Mouse (Mus musculus) heart, embryonic 10.5 days (tissue): Measurements from ENCODE around the gene Zc3h7a. TPM values are rescaled to one million over a fixed set of nuclear protein-coding genes. Genes with fewer than 3 reads are reported as not detected.
"Not testable (repeated sequence)": the region's sequence is repeated elsewhere in the genome, so short reads cannot be mapped to it uniquely, and the experiment has no call there.

Experiments
- DNase-seq: peaks from one replicate; pipeline ENCODE4 v3.0.0-alpha.2; 2017; ENCODE audit warnings: low spot score
- H3K27ac ChIP-seq: fragments of 300-500 bp; sonication (generic); 2 replicates; pipeline ENCODE4 v1.5.1; 2016; ENCODE audit warnings: mild to moderate bottlenecking
- H3K27me3 ChIP-seq: fragments of 300-500 bp; sonication (generic); 2 replicates; pipeline ENCODE4 v1.6.1; 2016; ENCODE audit warnings: mild to moderate bottlenecking; ENCODE audit not compliant: poor library complexity, insufficient read depth, severe bottlenecking
- H3K36me3 ChIP-seq: fragments of 300-500 bp; sonication (generic); 2 replicates; pipeline ENCODE4 v1.6.1; 2016; ENCODE audit warnings: mild to moderate bottlenecking, moderate library complexity
- H3K4me1 ChIP-seq: fragments of 300-500 bp; sonication (generic); 2 replicates; pipeline ENCODE4 v1.6.1; 2016; ENCODE audit warnings: mild to moderate bottlenecking
- H3K4me3 ChIP-seq: fragments of 300-500 bp; sonication (generic); 2 replicates; pipeline ENCODE4 v1.5.1; 2016; ENCODE audit warnings: mild to moderate bottlenecking, moderate library complexity
- H3K9me3 ChIP-seq: fragments of 300-500 bp; sonication (generic); 2 replicates; pipeline ENCODE4 v1.6.1; 2016; ENCODE audit warnings: mild to moderate bottlenecking, moderate library complexity
- WGBS: fragments of 180-500 bp; shearing (Covaris S2); methylation state at CpG from one replicate; pipeline ENCODE4 v1.1.7; 2016; 5-methylcytosine and 5-hydroxymethylcytosine counted together
- polyA plus RNA-seq: library from polyadenylated mRNA; unstranded; fragments of >200 nt; fragmentation: Nextera tagmentation; extraction: Ambion mirVana; gene quantifications from 2 replicates; pipeline ENCODE4 v1.2.1, GENCODE M21; 2016

The Zc3h7a gene
- polyA plus RNA-seq, 1 experiment from 2014 or later, result 82.7 TPM

DNA sequence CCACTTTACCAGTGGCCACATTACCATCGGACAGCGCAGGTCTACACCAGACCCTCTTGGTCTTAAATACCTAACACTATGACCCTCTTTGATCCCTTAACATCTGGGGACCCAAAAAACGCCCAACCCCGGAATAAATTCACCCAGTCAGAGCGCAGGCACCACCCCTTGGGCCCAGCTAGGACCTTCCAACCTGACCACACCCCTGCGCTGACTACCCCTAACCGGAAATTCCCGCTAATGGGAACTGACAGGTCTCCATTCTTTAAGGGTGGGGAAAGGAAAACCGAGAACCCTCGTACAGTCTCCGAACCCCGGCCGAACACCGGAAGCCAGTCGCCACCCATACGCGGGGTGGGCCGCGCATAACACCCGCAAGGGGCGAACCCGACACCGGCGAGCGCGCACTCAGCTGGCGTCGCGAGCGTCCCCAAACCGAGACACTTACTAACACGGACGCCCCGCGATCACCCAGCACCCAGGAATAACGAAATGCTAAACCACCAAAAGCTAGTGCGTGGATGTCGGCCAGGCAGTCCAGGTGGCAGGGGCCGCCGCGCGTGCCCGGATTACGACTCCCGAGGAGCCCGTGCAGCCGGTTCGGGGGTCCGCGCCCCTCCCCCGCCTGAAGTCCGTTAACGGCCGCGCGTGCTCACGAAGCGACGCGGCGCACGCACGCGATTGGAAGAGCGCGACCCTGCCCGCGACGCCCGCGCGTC is 545 bp downstream of the Zc3h7a start:
- DNase-seq, result peak; percentile 89
- Histone ChIP-seq H3K4me3 (peak overlapping the region; percentile 94), H3K4me1 (peaks cover 18% of the 10 kb centered on the region; the same call in 1 of the 2 replicates), H3K36me3 (no peaks in the 10 kb centered on the region), H3K27me3 (no peaks in the 10 kb centered on the region), H3K9me3 (no peaks in the 10 kb centered on the region; the same call in 1 of the 2 replicates), H3K27ac (peak overlapping the region; percentile 96)
- under 1% methylated on average over 72 of the region's 72 CpGs for WGBS

- no peak for DNase-seq
- H3K36me3 ChIP-seq, result no peaks in the 10 kb centered on the region
- H3K4me3 ChIP-seq, result peak overlapping the region; percentile 94
- no peaks in the 10 kb centered on the region; the same call in 1 of the 2 replicates for H3K9me3 ChIP-seq
- 14% methylated on average over 9 of the region's 9 CpGs for WGBS
- no peaks in the 10 kb centered on the region for H3K27me3 ChIP-seq
- peak overlapping the region; percentile 96 for H3K27ac ChIP-seq
- peaks cover 18% of the 10 kb centered on the region; the same call in 1 of the 2 replicates for H3K4me1 ChIP-seq
Measured at GRCm38 (mm10) chr16:11175100-11175488, 1.1 kb downstream of the Zc3h7a start.

DNA sequence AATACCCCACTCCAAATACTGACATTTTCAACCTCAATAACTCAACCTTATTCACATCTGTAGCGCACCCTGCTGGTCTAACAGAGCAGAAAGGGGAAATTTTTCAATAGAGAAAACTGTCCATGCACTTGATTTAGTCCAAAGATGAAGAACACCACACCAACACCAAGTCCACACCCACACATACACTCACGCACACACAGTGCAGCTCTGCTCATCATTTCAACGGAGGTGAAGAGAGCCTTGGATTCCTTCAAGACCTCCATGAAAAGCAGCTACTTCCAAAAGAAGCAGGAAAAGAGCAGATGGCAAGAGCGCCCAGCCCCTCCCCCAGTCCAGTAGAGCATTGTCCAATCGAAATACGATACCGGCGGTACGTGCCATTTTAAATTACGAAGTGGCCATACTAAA is 1.5 kb downstream of the Zc3h7a start:
- H3K36me3 ChIP-seq, result no peaks in the 10 kb centered on the region
- H3K27ac ChIP-seq, result peak overlapping the region; percentile 96; the same call in 1 of the 2 replicates
- peak overlapping the region; percentile 94 for H3K4me3 ChIP-seq
- 11% methylated on average over 10 of the region's 10 CpGs for WGBS
- no peaks in the 10 kb centered on the region; the same call in 1 of the 2 replicates for H3K9me3 ChIP-seq
- no peaks in the 10 kb centered on the region for H3K27me3 ChIP-seq
- no peak for DNase-seq
- H3K4me1 ChIP-seq, result peaks cover 18% of the 10 kb centered on the region; the same call in 1 of the 2 replicates

DNA sequence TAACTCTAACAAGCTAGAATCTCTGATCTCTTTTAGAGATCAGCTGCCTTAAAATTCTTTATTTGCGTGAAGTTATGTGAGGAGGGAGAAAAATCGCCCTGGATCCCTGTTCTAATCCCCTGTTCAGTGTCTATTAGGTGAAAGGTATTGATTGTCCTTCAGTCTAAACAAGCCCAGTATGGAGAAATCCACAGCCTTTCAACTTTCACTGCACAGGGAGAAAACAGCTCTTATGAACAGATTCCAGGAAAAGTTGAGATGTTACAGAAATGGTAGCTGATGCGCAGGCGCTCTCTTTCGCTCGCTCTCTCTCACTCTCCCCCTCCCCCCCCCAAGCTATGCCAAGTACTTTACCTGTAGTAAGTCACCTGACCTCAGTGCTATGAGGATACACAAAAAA is 4.5 kb downstream of the Zc3h7a start:
- DNase-seq, result no peak
- Histone ChIP-seq H3K27ac (no peak overlapping the region), H3K36me3 (no peaks in the 10 kb centered on the region), H3K27me3 (no peaks in the 10 kb centered on the region), H3K9me3 (no peaks in the 10 kb centered on the region), H3K4me3 (no peak overlapping the region), H3K4me1 (peaks cover 11% of the 10 kb centered on the region; the same call in 1 of the 2 replicates)
- 93% methylated on average over 6 of the region's 6 CpGs for WGBS

DNA sequence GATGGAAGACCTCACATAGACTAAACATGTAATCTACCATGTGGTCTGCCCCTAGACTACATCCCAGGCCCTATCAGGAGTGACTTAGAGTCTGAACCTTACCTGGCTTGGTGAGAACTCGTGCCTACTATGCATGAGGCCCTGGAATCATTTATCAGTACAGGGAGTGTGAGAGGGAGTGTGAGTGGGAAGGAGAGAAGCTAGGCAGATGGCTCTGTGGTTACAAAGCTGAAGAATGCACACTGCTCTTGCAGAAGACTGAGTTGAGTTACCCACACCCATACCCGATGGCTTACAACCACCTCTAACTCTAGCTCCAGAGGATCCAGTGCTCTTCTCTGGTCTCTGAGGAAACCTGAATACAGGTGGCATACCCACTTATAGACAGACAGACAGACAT is 9.8 kb downstream of the Zc3h7a start:
- Histone ChIP-seq H3K4me3 (no peak overlapping the region), H3K4me1 (peaks cover 4% of the 10 kb centered on the region; the same call in 1 of the 2 replicates), H3K27me3 (no peaks in the 10 kb centered on the region), H3K9me3 (no peaks in the 10 kb centered on the region), H3K27ac (no peak overlapping the region), H3K36me3 (peaks cover 23% of the 10 kb centered on the region)
- no peak for DNase-seq
- WGBS, result 88% methylated on average over 2 of the region's 2 CpGs

GRCm38 (mm10) chr16:11164695-11165255 is 11.4 kb downstream of the Zc3h7a start:
- no peaks in the 10 kb centered on the region for H3K4me1 ChIP-seq
- peaks cover 31% of the 10 kb centered on the region for H3K36me3 ChIP-seq
- H3K4me3 ChIP-seq, result no peak overlapping the region
- H3K27me3 ChIP-seq, result no peaks in the 10 kb centered on the region
- no peaks in the 10 kb centered on the region for H3K9me3 ChIP-seq
- no peak for DNase-seq
- H3K27ac ChIP-seq, result no peak overlapping the region
- WGBS, result 72% methylated on average over 3 of the region's 3 CpGs

GRCm38 (mm10) chr16:11157721-11158120 is 18.5 kb downstream of the Zc3h7a start:
- 48% methylated on average over 3 of the region's 3 CpGs for WGBS
- H3K4me1 ChIP-seq, H3K4me3 ChIP-seq, H3K27me3 ChIP-seq, H3K9me3 ChIP-seq, DNase-seq, H3K27ac ChIP-seq: not testable (repeated sequence)
- H3K36me3 ChIP-seq, result peaks cover 79% of the 10 kb centered on the region

- DNase-seq, result no peak
- H3K9me3 ChIP-seq, result no peaks in the 10 kb centered on the region
- H3K27ac ChIP-seq, result no peak overlapping the region
- H3K4me3 ChIP-seq, result no peak overlapping the region
- peaks cover 78% of the 10 kb centered on the region for H3K36me3 ChIP-seq
- no peaks in the 10 kb centered on the region for H3K27me3 ChIP-seq
- H3K4me1 ChIP-seq, result no peaks in the 10 kb centered on the region
Measured at GRCm38 (mm10) chr16:11154500-11154899, 21.7 kb downstream of the Zc3h7a start.

DNA sequence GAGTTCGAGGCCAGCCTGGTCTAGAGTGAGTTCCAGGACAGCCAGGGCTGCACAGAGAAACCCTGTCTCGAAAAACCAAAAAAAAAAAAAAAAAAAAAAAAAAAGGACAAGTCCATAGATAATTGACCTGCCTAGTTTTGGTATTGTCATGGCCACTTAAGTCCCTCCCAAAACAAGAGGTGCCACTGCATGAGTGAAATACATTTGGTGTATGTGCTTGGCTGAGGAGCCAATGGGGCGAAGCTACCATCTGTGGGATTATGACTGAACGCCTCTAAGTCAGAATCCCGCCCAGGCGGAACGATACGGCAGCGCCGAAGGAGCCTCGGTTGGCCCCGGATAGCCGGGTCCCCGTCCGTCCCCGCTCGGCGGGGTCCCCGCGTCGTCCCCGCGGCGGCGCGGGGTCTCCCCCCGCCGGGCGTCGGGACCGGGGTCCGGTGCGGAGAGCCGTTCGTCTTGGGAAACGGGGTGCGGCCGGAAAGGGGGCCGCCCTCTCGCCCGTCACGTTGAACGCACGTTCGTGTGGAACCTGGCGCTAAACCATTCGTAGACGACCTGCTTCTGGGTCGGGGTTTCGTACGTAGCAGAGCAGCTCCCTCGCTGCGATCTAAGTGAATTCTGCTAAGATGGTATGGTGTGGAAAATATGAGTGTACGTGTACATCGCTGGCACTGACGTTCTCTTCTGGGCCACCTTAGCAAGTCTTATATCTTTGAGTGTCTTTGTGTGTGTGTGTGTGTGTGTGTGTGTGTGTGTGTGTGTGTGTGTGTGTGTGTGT is 32.3 kb downstream of the Zc3h7a start:
- 18% methylated on average over 56 of the region's 56 CpGs for WGBS
- H3K4me3 ChIP-seq, H3K4me1 ChIP-seq, H3K27ac ChIP-seq, H3K9me3 ChIP-seq, DNase-seq, H3K27me3 ChIP-seq: not testable (repeated sequence)
- H3K36me3 ChIP-seq, result peaks cover 81% of the 10 kb centered on the region

DNA sequence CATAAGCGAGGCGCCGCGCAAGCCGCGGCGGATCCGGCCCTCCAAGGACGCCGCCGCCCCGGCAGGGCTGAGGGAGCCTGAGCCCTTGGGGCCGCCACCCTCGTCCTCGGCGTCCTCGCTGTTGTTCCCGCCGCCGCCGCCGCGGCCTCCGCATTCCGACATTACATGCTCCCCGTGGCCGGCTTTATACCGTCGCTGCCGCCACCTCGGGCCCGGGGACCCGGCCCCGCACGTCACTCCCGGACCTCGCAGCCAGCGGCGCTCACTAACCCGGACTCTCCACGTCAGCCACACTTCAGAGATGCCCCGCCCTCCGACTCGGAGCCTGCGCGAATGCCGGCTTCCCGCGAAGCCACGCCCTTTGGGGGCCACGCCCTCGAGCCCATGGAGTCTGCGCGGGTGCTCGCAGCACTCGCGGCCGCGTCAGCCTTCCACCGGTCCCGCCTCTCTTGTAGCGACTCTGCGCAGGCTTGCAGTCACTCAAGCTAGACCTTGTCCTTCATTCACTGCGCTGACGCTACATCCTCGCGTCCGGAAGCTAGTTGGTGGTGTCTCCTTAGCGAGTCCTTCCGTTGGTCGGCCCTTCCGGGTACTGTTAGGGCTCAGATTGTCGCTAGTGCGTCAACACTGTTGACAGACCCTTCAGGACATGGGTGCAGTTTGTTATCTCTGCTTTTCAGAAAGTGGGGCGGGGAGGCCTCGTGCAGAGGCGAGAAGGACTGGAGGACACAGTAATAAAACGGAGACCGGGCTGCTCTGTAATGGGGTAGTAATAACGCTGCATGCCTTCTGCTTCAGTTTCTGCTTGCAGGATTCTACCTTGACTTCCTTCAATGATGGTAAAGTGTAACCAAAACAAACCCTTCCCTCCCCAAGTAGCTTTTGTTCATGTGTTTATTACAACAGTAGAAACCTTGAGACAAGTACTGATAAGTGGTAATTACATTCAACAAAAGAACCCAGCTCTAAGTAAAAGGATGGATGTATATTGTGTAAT is 41.5 kb downstream of the Zc3h7a start, which contains the start of gene Txndc11:
Gene Txndc11 (minus strand): TSS at position 303 of the 997 bp plus-strand sequence.
- DNase-seq, result peak; percentile 100
- no peaks in the 10 kb centered on the region for H3K27me3 ChIP-seq
- H3K4me3 ChIP-seq, result peak within 1 kb of the TSS; percentile 95
- H3K9me3 ChIP-seq, result no peaks in the 10 kb centered on the region
- peaks cover 30% of the 10 kb centered on the region for H3K36me3 ChIP-seq
- under 1% methylated on average over 79 of the region's 80 CpGs for WGBS
- H3K4me1 ChIP-seq, result peaks cover 21% of the 10 kb centered on the region
- H3K27ac ChIP-seq, result peak within 1 kb of the TSS; percentile 99

DNA sequence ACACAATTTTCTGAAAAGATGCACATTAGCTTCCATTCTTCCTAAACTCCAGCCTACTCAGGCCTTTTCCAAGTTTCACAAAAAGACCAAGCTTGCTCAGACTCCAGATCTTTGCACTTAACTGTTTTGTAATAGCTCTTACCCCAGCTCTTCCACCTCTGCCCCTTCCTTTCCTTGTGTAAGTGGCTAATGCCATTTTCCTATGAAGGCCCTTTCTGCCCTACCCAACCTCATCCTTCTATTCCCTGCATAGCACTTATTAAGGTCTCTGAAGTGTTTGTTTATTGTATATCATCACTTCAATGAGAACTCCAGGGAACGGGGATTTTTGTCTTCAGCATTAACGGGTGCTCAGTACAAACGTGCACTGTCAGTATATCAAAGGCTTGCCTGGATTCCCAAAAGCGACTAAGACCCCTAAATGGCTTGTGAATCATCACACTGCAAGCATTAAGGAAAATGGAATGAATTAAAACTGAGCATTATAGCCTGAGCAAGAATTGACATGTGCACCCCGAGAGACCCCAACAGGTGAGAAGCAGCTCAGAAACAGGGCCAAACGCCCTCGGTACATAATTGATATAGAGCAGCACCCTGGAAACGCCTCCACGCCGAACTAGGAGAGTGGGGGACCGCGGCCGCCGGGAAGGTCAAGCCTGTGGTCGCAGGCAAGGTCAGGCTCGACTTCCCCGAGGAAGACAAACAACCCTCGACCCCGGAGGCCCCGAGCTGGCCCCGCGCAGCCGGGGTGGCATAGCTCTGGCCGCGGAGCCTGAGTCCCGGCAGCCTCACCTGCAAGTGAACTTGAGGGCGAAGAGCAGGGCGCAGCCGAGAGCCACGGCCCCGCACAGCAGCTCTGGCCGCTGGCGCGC is 42.5 kb downstream of the Zc3h7a start:
- Histone ChIP-seq H3K27ac (peak overlapping the region; percentile 99), H3K36me3 (peaks cover 20% of the 10 kb centered on the region), H3K4me3 (peak overlapping the region; percentile 95), H3K9me3 (no peaks in the 10 kb centered on the region), H3K4me1 (peaks cover 21% of the 10 kb centered on the region), H3K27me3 (no peaks in the 10 kb centered on the region)
- under 1% methylated on average over 34 of the region's 34 CpGs for WGBS
- peak; percentile 87 for DNase-seq
